Mouse (Mus musculus) neural tube, embryonic 11.5 days (tissue): Measurements from ENCODE around the gene Pcca. TPM values are rescaled to one million over a fixed set of nuclear protein-coding genes. Genes with fewer than 3 reads are reported as not detected.

Experiments
- ATAC-seq: fragments of 200-750 bp; cut with Nextera tagmentation; 2 replicates; pipeline ENCODE4 v1.8.0; 2017; ENCODE audit warnings: moderate number of reproducible peaks, mild to moderate bottlenecking, moderate TSS enrichment, moderate library complexity; ENCODE audit not compliant: insufficient read depth, low FRiP score, low TSS enrichment
- DNase-seq: peaks from one replicate; pipeline ENCODE4 v3.0.0-alpha.2; 2015; ENCODE audit warnings: low spot score
- H3K27ac ChIP-seq: fragments of 300-500 bp; sonication (generic); 2 replicates; pipeline ENCODE4 v1.5.1; 2014; ENCODE audit warnings: low read depth, mild to moderate bottlenecking, low read length
- H3K27me3 ChIP-seq: fragments of 300-500 bp; sonication (generic); 2 replicates; pipeline ENCODE4 v1.6.1; 2014; ENCODE audit warnings: mild to moderate bottlenecking, low read length, mixed read lengths; ENCODE audit not compliant: control insufficient read depth, insufficient read depth
- H3K36me3 ChIP-seq: fragments of 300-500 bp; sonication (generic); 2 replicates; pipeline ENCODE4 v1.6.1; 2014; ENCODE audit warnings: mild to moderate bottlenecking, low read length, moderate library complexity, mixed read lengths; ENCODE audit not compliant: control insufficient read depth, insufficient read depth
- H3K4me1 ChIP-seq: fragments of 300-500 bp; sonication (generic); 2 replicates; pipeline ENCODE4 v1.6.1; 2014; ENCODE audit warnings: low read length, mixed read lengths; ENCODE audit not compliant: control insufficient read depth, insufficient read depth
- H3K4me2 ChIP-seq: fragments of 300-500 bp; sonication (generic); 2 replicates; pipeline ENCODE4 v1.6.1; 2014; ENCODE audit warnings: low read depth, mild to moderate bottlenecking, moderate library complexity
- H3K4me3 ChIP-seq: fragments of 300-500 bp; sonication (generic); 2 replicates; pipeline ENCODE4 v1.5.1; 2014; ENCODE audit warnings: low read depth, low read length
- H3K9ac ChIP-seq: fragments of 300-500 bp; sonication (generic); 2 replicates; pipeline ENCODE4 v1.6.1; 2014; ENCODE audit warnings: mild to moderate bottlenecking, low read length
- H3K9me3 ChIP-seq: fragments of 300-500 bp; sonication (generic); 2 replicates; pipeline ENCODE4 v1.6.1; 2016; ENCODE audit warnings: low read length; ENCODE audit not compliant: control insufficient read depth
- WGBS: fragments of 180-500 bp; shearing (Covaris S2); extraction: QIAGEN DNeasy Blood & Tissue Kit; methylation state at CpG from one replicate; pipeline ENCODE4 v1.1.7; 2014; 5-methylcytosine and 5-hydroxymethylcytosine counted together
- polyA plus RNA-seq: library from polyadenylated mRNA; unstranded; fragments of >200 nt; fragmentation: Nextera tagmentation; extraction: Ambion mirVana; gene quantifications from 2 replicates; pipeline ENCODE4 v1.2.1, GENCODE M21; 2014

The Pcca gene
- polyA plus RNA-seq, 1 experiment from 2014 or later: 33.4 TPM

GRCm38 (mm10) chr14:122869831-122870230 lies 335.7 kb downstream of the Pcca start:
- Histone ChIP-seq H3K27me3 (no peaks in the 10 kb centered on the region), H3K36me3 (no peaks in the 10 kb centered on the region), H3K9ac (no peak overlapping the region), H3K27ac (no peak overlapping the region), H3K9me3 (no peaks in the 10 kb centered on the region), H3K4me3 (no peak overlapping the region), H3K4me1 (peaks cover 8% of the 10 kb centered on the region; the same call in 1 of the 2 replicates), H3K4me2 (no peak overlapping the region)
- ATAC-seq (peak; percentile 51; the same call in 1 of the 2 replicates), DNase-seq (no peak)
- WGBS: 61% methylated on average over 6 of the region's 6 CpGs

GRCm38 (mm10) chr14:122871841-122872580 lies 337.9 kb downstream of the Pcca start:
- Histone ChIP-seq H3K27me3 (no peaks in the 10 kb centered on the region), H3K27ac (no peak overlapping the region), H3K36me3 (no peaks in the 10 kb centered on the region), H3K4me1 (peaks cover 12% of the 10 kb centered on the region; the same call in 1 of the 2 replicates), H3K4me2 (no peak overlapping the region), H3K4me3 (no peak overlapping the region), H3K9me3 (no peaks in the 10 kb centered on the region), H3K9ac (no peak overlapping the region)
- ATAC-seq (peak; percentile 10; the same call in 1 of the 2 replicates), DNase-seq (no peak)
- 55% methylated on average over 4 of the region's 4 CpGs for WGBS

GRCm38 (mm10) chr14:122872612-122873011 lies 338.5 kb downstream of the Pcca start:
- H3K4me1 ChIP-seq: peaks cover 12% of the 10 kb centered on the region; the same call in 1 of the 2 replicates
- no peaks in the 10 kb centered on the region for H3K36me3 ChIP-seq
- DNase-seq (no peak), ATAC-seq (no peak)
- H3K4me3 ChIP-seq: no peak overlapping the region
- H3K27me3 ChIP-seq: no peaks in the 10 kb centered on the region
- no peak overlapping the region for H3K4me2 ChIP-seq
- WGBS: 74% methylated on average over 6 of the region's 6 CpGs
- H3K9ac ChIP-seq: no peak overlapping the region
- H3K9me3 ChIP-seq: no peaks in the 10 kb centered on the region
- no peak overlapping the region for H3K27ac ChIP-seq

DNA sequence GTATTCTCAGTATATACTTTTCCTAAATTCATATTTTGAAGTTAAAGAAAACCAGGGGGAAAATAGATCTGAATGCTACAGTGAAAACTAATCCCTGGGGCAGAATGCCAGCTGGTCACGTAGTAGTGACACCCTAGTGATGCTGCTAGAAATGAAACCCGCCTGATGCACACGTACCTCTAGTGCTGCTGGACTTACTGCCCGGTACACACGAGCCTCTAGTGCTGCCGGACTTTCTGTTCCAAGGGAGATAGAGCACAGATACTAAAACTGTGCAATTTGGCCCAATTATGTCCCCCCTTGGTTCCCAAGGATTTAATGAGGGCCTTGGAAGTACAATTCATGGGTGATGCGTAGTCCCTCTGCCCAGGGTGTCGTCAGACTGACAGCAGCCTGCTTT lies 340.9 kb downstream of the Pcca start:
- Histone ChIP-seq H3K9me3 (no peaks in the 10 kb centered on the region), H3K36me3 (no peaks in the 10 kb centered on the region), H3K27me3 (no peaks in the 10 kb centered on the region), H3K27ac (no peak overlapping the region), H3K4me2 (no peak overlapping the region), H3K4me3 (no peak overlapping the region), H3K4me1 (peaks cover 10% of the 10 kb centered on the region; the same call in 1 of the 2 replicates), H3K9ac (no peak overlapping the region)
- WGBS: 59% methylated on average over 8 of the region's 8 CpGs
- ATAC-seq: no peak
- no peak for DNase-seq

DNA sequence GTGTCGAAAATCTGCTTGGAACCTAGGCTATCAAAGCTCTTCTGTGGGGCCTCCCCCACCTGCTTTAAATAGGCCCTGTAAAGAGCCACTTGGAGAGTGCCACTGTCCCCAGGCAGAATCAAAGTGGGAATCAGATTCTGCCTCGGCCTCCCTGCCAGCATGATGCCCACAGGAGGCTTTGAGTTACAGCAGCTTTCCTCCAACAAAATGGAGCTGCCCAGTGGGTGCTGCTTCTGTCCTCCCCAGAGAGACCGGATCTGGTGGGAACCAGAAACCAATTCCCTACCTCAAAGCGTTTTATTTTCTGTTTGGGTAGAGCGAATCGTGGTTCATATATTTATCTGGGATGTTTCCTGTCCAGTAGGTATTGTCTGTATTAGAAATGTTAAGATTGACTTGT lies 341.5 kb downstream of the Pcca start:
- ATAC-seq: peak; percentile 10; the same call in 1 of the 2 replicates
- Histone ChIP-seq H3K4me1 (peaks cover 9% of the 10 kb centered on the region; the same call in 1 of the 2 replicates), H3K36me3 (no peaks in the 10 kb centered on the region), H3K4me2 (no peak overlapping the region), H3K9me3 (no peaks in the 10 kb centered on the region), H3K27ac (no peak overlapping the region), H3K4me3 (no peak overlapping the region), H3K27me3 (no peaks in the 10 kb centered on the region), H3K9ac (no peak overlapping the region)
- 34% methylated on average over 6 of the region's 6 CpGs for WGBS
- no peak for DNase-seq

DNA sequence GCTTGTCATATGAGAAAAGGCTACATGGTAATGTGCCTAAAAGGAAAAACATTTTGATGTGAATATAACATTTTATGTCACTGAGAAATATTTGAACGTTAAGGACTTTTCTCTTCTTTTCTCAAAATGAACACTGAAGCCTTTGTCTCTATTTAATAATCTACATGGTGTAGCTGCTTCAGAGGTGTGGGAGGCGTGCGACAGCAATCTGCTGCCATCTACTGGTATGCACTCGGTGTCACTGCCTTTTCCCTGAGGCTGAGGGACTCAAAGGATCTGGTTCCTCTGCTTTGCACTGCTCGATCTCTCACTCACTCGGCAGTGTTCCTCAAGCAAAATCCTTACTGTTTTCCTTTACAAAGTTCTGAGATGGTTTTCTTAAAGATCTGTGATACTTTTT lies 342.0 kb downstream of the Pcca start:
- DNase-seq (peak; percentile 77), ATAC-seq (peak; percentile 91)
- Histone ChIP-seq H3K4me1 (peaks cover 4% of the 10 kb centered on the region; the same call in 1 of the 2 replicates), H3K4me3 (no peak overlapping the region), H3K36me3 (no peaks in the 10 kb centered on the region), H3K27me3 (no peaks in the 10 kb centered on the region), H3K4me2 (no peak overlapping the region), H3K9me3 (no peaks in the 10 kb centered on the region), H3K27ac (no peak overlapping the region), H3K9ac (no peak overlapping the region)
- WGBS: under 1% methylated on average over 6 of the region's 6 CpGs

DNA sequence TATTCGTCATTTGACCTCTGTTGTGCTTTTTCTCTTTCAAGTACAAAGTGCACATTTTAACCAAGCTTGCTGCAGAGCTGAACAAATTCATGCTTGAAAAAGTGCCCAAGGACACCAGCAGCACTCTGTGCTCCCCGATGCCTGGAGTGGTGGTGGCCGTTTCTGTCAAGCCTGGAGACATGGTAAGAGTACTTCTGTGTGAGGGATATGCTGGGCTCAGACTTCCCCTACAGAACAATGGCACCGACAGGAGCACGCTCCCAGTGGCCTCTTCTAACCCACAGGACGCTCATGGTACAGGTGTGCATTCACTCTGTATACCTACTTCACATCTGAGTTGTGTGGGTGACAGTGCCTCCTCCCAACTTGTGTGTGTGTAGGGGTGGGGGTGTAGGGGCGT lies 342.6 kb downstream of the Pcca start:
- Histone ChIP-seq H3K4me2 (no peak overlapping the region), H3K9ac (no peak overlapping the region), H3K9me3 (no peaks in the 10 kb centered on the region), H3K27ac (no peak overlapping the region), H3K36me3 (no peaks in the 10 kb centered on the region), H3K27me3 (no peaks in the 10 kb centered on the region), H3K4me1 (0 out of 2 replicates have a peak, but pooled peaks cover 6% of the 10 kb centered on the region), H3K4me3 (no peak overlapping the region)
- WGBS: 73% methylated on average over 7 of the region's 7 CpGs
- ATAC-seq (no peak), DNase-seq (no peak)

DNA sequence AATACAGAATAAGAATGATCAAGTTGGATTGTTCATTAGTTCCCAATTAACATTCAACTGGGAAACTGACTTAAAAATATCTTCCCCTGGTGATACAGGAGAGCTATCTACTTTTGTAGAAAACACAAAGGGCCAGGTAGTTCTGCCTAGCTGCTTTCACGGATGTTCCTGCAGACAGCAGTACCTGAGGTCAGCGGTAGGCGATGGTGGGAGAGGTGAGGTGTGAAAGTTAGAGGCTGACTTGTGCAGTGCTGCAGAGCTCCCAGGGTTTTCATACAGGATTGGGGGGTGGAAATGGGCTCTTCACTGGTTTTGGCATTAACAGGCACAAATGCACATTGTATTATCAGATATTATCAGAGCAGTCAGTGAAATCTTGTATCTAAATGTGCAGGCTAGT lies 343.7 kb downstream of the Pcca start:
- Histone ChIP-seq H3K4me2 (no peak overlapping the region), H3K36me3 (no peaks in the 10 kb centered on the region), H3K9ac (no peak overlapping the region), H3K4me3 (no peak overlapping the region), H3K27me3 (no peaks in the 10 kb centered on the region), H3K9me3 (no peaks in the 10 kb centered on the region), H3K27ac (no peak overlapping the region), H3K4me1 (peaks cover 14% of the 10 kb centered on the region)
- WGBS: 87% methylated on average over 3 of the region's 3 CpGs
- no peak for DNase-seq
- no peak for ATAC-seq

DNA sequence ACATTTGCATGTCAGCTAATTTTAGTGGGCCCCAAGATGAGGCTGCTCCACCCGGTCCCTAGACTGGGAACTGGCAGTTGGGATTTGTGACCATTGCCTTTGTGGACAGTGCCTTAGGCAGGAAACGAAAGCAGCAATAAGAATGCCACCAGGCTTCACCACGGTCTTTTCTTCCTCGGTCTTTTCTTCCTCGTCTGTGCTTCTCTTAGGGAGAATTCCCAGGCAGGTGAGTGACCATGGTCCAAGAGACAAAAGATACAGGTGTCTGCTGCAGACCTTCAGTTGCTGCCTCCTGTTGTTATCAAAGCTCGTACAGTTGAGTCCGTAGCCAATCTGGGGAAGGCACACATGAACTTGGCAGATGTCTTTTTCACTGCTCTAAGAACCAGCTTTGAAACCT lies 346.2 kb downstream of the Pcca start:
- 62% methylated on average over 7 of the region's 7 CpGs for WGBS
- Histone ChIP-seq H3K4me2 (no peak overlapping the region), H3K4me1 (peaks cover 20% of the 10 kb centered on the region), H3K36me3 (no peaks in the 10 kb centered on the region), H3K9me3 (no peaks in the 10 kb centered on the region), H3K27me3 (no peaks in the 10 kb centered on the region), H3K27ac (no peak overlapping the region), H3K4me3 (no peak overlapping the region), H3K9ac (no peak overlapping the region)
- no peak for ATAC-seq
- no peak for DNase-seq
